Mouse (Mus musculus) forebrain, embryonic 15.5 days (tissue): ENCODE data around the gene Crip3. TPM values are rescaled to one million over a fixed set of nuclear protein-coding genes. Genes with fewer than 3 reads are reported as not detected.

Experiments
- ATAC-seq: fragments of 200-750 bp; cut with Nextera tagmentation; replicated peaks from 2 replicates; pipeline ENCODE4 v1.8.0; 2017; ENCODE audit warnings: mild to moderate bottlenecking, moderate TSS enrichment, moderate library complexity
- H3K27ac ChIP-seq: fragments of 300-500 bp; sonication (generic); replicated peaks from 2 replicates; pipeline ENCODE4 v1.5.1; 2015; ENCODE audit warnings: mild to moderate bottlenecking, inconsistent platforms
- H3K27me3 ChIP-seq: fragments of 300-500 bp; sonication (generic); 2 replicates; pipeline ENCODE4 v1.6.1; 2015; ENCODE audit warnings: inconsistent platforms
- H3K36me3 ChIP-seq: fragments of 300-500 bp; sonication (generic); 2 replicates; pipeline ENCODE4 v1.6.1; 2015; ENCODE audit warnings: mild to moderate bottlenecking, inconsistent platforms
- H3K4me1 ChIP-seq: fragments of 300-500 bp; sonication (generic); 2 replicates; pipeline ENCODE4 v1.6.1; 2015; ENCODE audit warnings: inconsistent platforms
- H3K4me2 ChIP-seq: fragments of 300-500 bp; sonication (generic); replicated peaks from 2 replicates; pipeline ENCODE4 v1.6.1; 2015; ENCODE audit warnings: mild to moderate bottlenecking, inconsistent platforms
- H3K4me3 ChIP-seq: fragments of 300-500 bp; sonication (generic); 2 replicates; pipeline ENCODE4 v1.5.1; 2015; ENCODE audit warnings: mild to moderate bottlenecking, inconsistent platforms
- H3K9ac ChIP-seq: fragments of 300-500 bp; sonication (generic); replicated peaks from 2 replicates; pipeline ENCODE4 v1.6.1; 2015; ENCODE audit warnings: mild to moderate bottlenecking, inconsistent platforms
- H3K9me3 ChIP-seq: fragments of 300-500 bp; sonication (generic); 2 replicates; pipeline ENCODE4 v1.6.1; 2016; ENCODE audit warnings: inconsistent platforms
- WGBS: fragments of 180-500 bp; shearing (Covaris S2); methylation state at CpG from one replicate; pipeline ENCODE4 v1.1.7; 2015; ENCODE audit warnings: mixed read lengths; 5-methylcytosine and 5-hydroxymethylcytosine counted together
- polyA plus RNA-seq: library from polyadenylated mRNA; unstranded; fragments of >200 nt; fragmentation: Nextera tagmentation; extraction: Ambion mirVana; gene quantifications from 2 replicates; pipeline ENCODE4 v1.2.1, GENCODE M21; 2015

Crip3 gene
- polyA plus RNA-seq, 1 experiment from 2014 or later, result 1.1 TPM

GRCm38 (mm10) chr17:46458439-46458838, 29.7 kb downstream of the Crip3 start:
- no peaks in the 10 kb centered on the region for H3K27me3 ChIP-seq
- H3K9ac ChIP-seq, result no peak overlapping the region
- H3K9me3 ChIP-seq, result no peaks in the 10 kb centered on the region
- 51% methylated on average over 3 of the region's 3 CpGs for WGBS
- H3K36me3 ChIP-seq, result peaks cover 21% of the 10 kb centered on the region; the same call in 1 of the 2 replicates
- no peak overlapping the region for H3K4me2 ChIP-seq
- peaks cover 29% of the 10 kb centered on the region for H3K4me1 ChIP-seq
- no peak overlapping the region for H3K4me3 ChIP-seq
- ATAC-seq, result no peak
- H3K27ac ChIP-seq, result no peak overlapping the region

DNA sequence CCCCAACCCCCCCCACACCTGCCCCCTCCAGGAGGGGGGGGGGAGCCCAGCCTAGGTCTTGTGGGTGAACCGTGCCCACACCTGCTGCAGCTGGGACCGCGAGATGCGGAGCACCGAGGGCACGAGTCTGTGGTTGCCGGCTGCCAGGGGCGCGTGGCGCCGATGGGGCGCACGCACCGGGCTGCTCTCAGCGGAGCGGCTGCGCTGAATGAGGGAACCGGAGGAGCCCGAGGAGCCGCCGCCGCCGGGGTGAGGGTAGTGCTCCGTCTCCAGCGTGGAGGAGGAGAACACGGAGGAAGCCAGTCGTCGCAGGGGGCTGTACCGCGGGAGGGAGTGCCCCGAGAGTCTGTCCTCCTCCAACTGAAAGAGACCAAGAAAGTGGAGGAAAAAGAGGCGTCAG, 31.9 kb downstream of the Crip3 start:
- Histone ChIP-seq H3K9ac (no peak overlapping the region), H3K4me1 (peaks cover 6% of the 10 kb centered on the region), H3K27me3 (no peaks in the 10 kb centered on the region), H3K4me3 (no peak overlapping the region), H3K36me3 (peaks cover 30% of the 10 kb centered on the region), H3K27ac (no peak overlapping the region), H3K9me3 (no peaks in the 10 kb centered on the region), H3K4me2 (no peak overlapping the region)
- no peak for ATAC-seq
- WGBS, result 11% methylated on average over 32 of the region's 32 CpGs

DNA sequence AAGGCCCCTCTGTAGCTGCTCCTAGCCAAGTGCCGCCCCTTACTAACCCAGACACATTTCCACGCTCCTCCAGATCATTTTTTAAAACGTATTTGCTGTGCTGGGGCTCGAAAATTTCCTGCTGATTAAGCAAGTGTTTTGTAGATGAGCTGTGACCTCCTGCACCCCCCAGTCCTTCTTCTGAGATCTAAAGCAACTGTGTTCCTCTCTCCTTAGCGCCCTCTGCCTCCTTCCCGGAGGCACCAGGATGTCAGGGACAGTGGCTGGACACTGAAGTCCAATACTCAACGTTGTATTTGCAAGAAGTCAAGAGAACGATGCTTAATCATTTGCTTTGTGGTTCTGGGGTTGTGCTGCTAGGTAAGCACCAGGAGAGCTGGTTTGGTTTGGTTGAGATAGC, 32.6 kb downstream of the Crip3 start:
- H3K27me3 ChIP-seq, result no peaks in the 10 kb centered on the region
- peaks cover 3% of the 10 kb centered on the region; the same call in 1 of the 2 replicates for H3K4me1 ChIP-seq
- H3K36me3 ChIP-seq, result peaks cover 35% of the 10 kb centered on the region
- no peak for ATAC-seq
- H3K4me2 ChIP-seq, result no peak overlapping the region
- no peak overlapping the region for H3K27ac ChIP-seq
- no peak overlapping the region for H3K9ac ChIP-seq
- no peak overlapping the region for H3K4me3 ChIP-seq
- 29% methylated on average over 8 of the region's 8 CpGs for WGBS
- no peaks in the 10 kb centered on the region for H3K9me3 ChIP-seq

- no peak overlapping the region for H3K4me3 ChIP-seq
- H3K4me1 ChIP-seq, result peaks cover 3% of the 10 kb centered on the region; the same call in 1 of the 2 replicates
- H3K9ac ChIP-seq, result no peak overlapping the region
- peaks cover 44% of the 10 kb centered on the region for H3K36me3 ChIP-seq
- WGBS, result 89% methylated on average over 5 of the region's 5 CpGs
- H3K9me3 ChIP-seq, result no peaks in the 10 kb centered on the region
- H3K27me3 ChIP-seq, result no peaks in the 10 kb centered on the region
- no peak overlapping the region for H3K27ac ChIP-seq
- no peak overlapping the region for H3K4me2 ChIP-seq
- ATAC-seq, result no peak
Observed at GRCm38 (mm10) chr17:46462226-46462625, 33.5 kb downstream of the Crip3 start.

DNA sequence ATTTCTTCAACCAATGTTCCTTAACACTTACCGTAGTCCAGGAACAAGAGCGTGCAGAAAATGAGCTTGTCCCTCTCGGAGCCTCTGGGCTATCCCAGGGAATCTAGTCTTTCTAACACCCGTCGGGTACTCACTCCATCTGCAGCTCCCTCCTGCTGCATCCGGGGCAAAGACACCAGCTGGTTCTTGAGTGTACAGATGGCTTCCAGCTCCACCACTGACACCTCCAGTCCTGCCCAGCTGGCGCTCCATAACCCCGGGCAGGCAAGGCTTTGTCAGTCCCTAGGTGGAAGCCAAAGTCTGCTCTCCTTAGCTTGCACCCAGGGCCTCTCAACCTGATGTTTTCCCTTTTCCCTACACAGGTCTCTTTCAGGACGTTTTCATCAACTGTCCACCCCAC, 39.1 kb downstream of the Crip3 start:
- peak overlapping the region; percentile 34 for H3K27ac ChIP-seq
- peak; percentile 45; the same call in 1 of the 2 replicates for ATAC-seq
- WGBS, result 65% methylated on average over 9 of the region's 9 CpGs

DNA sequence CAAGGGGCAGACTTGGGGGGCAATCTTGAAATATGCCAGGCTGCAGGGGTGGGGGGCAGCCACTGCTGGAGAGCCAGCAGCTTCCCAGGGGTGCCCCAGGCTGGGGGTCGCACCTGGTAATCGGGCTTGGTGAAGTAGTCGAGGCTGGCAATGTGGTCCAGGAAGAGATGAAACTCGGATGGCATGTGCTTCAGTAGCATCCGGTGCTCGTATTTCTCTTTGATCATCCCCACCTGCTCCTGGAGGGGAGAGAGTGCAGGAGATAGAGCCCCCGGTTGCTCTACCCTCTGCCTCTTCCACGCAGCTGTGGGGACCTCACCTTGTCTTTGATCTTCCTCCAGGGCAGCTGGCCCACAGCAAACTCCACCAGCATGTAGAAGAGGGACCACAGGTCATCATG, 47.9 kb downstream of the Crip3 start:
- WGBS, result 85% methylated on average over 8 of the region's 8 CpGs

More for the DNA sequence above, 39.1 kb downstream of the Crip3 start:
- Histone ChIP-seq H3K4me3 (no peak overlapping the region), H3K9ac (no peak overlapping the region), H3K36me3 (peaks cover 77% of the 10 kb centered on the region), H3K27me3 (no peaks in the 10 kb centered on the region), H3K4me2 (no peak overlapping the region), H3K4me1 (peaks cover 6% of the 10 kb centered on the region; the same call in 1 of the 2 replicates), H3K9me3 (no peaks in the 10 kb centered on the region)

GRCm38 (mm10) chr17:46477286-46477685, 48.6 kb downstream of the Crip3 start:
- Histone ChIP-seq H3K27me3 (no peaks in the 10 kb centered on the region), H3K9me3 (no peaks in the 10 kb centered on the region), H3K4me3 (no peak overlapping the region), H3K9ac (no peak overlapping the region), H3K4me1 (no peaks in the 10 kb centered on the region), H3K36me3 (peaks cover 65% of the 10 kb centered on the region), H3K27ac (no peak overlapping the region), H3K4me2 (no peak overlapping the region)
- ATAC-seq, result no peak
- WGBS, result 95% methylated on average over 15 of the region's 15 CpGs

More for the DNA sequence above, 47.9 kb downstream of the Crip3 start:
- Histone ChIP-seq H3K27ac (no peak overlapping the region), H3K4me1 (no peaks in the 10 kb centered on the region), H3K9me3 (no peaks in the 10 kb centered on the region), H3K4me2 (no peak overlapping the region), H3K36me3 (peaks cover 68% of the 10 kb centered on the region), H3K9ac (no peak overlapping the region), H3K4me3 (no peak overlapping the region), H3K27me3 (no peaks in the 10 kb centered on the region)
- no peak for ATAC-seq

Other genes with a start within 250 kb of the Crip3 start
- 8.5 and 9.9 TPM in 2 replicates for gene Polh, start 226.3 kb upstream of the Crip3 start, polyA plus RNA-seq
- 42.4 and 42.7 TPM in 2 replicates for gene Xpo5, start 226.1 kb upstream of the Crip3 start, polyA plus RNA-seq
- gene Polr1c, start 180.9 kb upstream of the Crip3 start, polyA plus RNA-seq, result 89.5 and 97.2 TPM in 2 replicates
- gene Yipf3, start 180.8 kb upstream of the Crip3 start, polyA plus RNA-seq, result 91.5 and 93.8 TPM in 2 replicates
- 10.0 and 12.0 TPM in 2 replicates for gene Lrrc73, start 175.4 kb upstream of the Crip3 start, polyA plus RNA-seq
- 31.5 and 37.1 TPM in 2 replicates for gene Tjap1, start 145.9 kb upstream of the Crip3 start, polyA plus RNA-seq
- 7.2 and 9.2 TPM in 2 replicates for gene Dlk2, start 131.5 kb upstream of the Crip3 start, polyA plus RNA-seq
- 6.6 and 8.1 TPM in 2 replicates for gene Abcc10, start 100.6 kb upstream of the Crip3 start, polyA plus RNA-seq
- gene Zfp318, start 45.2 kb upstream of the Crip3 start, polyA plus RNA-seq, result 12.8 and 13.5 TPM in 2 replicates
- 0.11 and 0.15 TPM in 2 replicates for gene Slc22a7, start 9.5 kb downstream of the Crip3 start, polyA plus RNA-seq
- 6.5 and 7.5 TPM in 2 replicates for gene Ttbk1, start 58.7 kb downstream of the Crip3 start, polyA plus RNA-seq
- 32.1 and 33.3 TPM in 2 replicates for gene Dnph1, start 67.8 kb downstream of the Crip3 start, polyA plus RNA-seq
- gene Cul9, start 117.5 kb downstream of the Crip3 start, polyA plus RNA-seq, result 16.8 and 17.4 TPM in 2 replicates
- gene Srf, start 127.2 kb downstream of the Crip3 start, polyA plus RNA-seq, result 3.3 and 5.4 TPM in 2 replicates
- gene Ptk7, start 200.6 kb downstream of the Crip3 start, polyA plus RNA-seq, result 32.1 and 33.0 TPM in 2 replicates
- gene Klc4, start 217.1 kb downstream of the Crip3 start, polyA plus RNA-seq, result 41.4 and 45.1 TPM in 2 replicates
- gene Mrpl2, start 217.3 kb downstream of the Crip3 start, polyA plus RNA-seq, result 73.7 and 81.9 TPM in 2 replicates
- 35.9 and 36.5 TPM in 2 replicates for gene Cul7, start 221.4 kb downstream of the Crip3 start, polyA plus RNA-seq
- gene Rrp36, start 245.4 kb downstream of the Crip3 start, polyA plus RNA-seq, result 49.5 and 49.9 TPM in 2 replicates
- 214 and 222 TPM in 2 replicates for gene Mea1, start 249.9 kb downstream of the Crip3 start, polyA plus RNA-seq